Mouse (Mus musculus) T-helper 17 cell (primary cell): ENCODE results near the gene Wipf1.

ENCODE experiments used
- in situ Hi-C, 2 experiments: fragments of 300-600 bp; cut with MboI, MseI; formaldehyde crosslinking; loops; 1 replicate in 1 of 2; 2 replicates in 1 of 2; pipeline ENCODE4 v1.15.1; 2025; ENCODE audit warnings: high pct_unique_total_duplicates in 2 of 2

The Wipf1 gene

DNA sequence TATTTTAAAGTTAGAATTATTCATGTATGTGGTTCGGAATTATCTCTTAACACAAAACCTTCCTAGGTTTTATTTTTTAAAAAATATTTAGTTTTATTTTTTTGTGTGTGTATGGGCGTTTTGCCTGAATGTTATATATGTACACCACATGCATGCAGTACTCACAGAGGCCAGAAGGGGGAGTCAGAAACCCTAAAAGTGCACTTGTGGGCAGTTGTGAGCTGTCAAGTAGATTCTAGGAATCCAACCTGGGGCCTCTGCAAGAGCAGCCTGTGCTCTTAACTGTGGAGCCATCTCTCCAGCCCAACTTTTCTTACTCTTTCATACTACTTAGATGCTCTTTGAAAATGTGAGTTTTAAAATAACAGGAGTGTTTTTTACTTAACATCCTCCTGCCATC, 57.4 kb downstream of the Wipf1 start:
- in situ Hi-C loops, result no loop called here

DNA sequence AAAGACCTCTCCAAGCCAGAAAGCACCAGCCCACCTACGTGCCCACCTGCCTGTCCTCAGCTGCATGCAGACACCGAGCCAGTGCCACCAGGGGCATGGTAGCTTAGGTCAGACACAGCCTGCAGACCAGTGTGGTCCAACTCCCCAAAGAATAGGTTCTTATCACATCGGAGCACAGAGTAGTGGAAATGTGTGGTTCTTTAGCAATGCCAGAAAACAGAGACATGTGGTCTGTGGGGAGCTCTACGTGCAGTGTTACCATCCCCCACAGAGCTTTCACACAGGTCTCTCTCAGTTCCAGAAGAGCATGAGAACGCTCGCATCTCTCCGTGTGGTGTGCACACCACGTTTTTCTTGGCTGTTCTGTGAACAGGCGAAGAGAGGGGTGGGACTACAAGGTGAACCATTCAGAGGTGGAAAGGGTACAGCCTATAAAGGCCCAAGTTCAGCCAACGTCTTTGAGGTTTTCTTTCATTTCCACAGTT, 59.3 kb downstream of the Wipf1 start:
- in situ Hi-C loops, result no loop called here

DNA sequence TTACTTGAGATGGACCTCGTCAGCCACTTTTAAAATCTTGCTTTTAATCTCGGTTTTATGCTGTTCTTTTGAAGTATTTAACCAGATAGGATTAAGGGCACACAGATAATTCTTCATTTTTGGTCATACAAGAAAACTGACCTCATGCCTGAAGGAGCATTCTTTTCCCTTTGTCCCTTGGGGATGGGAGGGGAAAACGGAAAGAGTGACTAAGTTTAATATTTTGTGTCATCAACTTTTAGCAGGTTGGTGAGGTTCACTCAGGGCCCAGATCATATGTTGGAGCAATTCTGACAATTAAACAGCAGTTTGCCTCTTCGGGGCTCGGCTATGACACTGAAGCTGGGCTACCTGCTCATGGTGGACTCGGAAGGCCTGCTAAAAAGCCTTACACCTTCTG, 60.0 kb downstream of the Wipf1 start:
- in situ Hi-C loops, result no loop called here

GRCm38 (mm10) chr2:73468993-73469392, 60.5 kb downstream of the Wipf1 start:
- in situ Hi-C loops, result no loop called here

DNA sequence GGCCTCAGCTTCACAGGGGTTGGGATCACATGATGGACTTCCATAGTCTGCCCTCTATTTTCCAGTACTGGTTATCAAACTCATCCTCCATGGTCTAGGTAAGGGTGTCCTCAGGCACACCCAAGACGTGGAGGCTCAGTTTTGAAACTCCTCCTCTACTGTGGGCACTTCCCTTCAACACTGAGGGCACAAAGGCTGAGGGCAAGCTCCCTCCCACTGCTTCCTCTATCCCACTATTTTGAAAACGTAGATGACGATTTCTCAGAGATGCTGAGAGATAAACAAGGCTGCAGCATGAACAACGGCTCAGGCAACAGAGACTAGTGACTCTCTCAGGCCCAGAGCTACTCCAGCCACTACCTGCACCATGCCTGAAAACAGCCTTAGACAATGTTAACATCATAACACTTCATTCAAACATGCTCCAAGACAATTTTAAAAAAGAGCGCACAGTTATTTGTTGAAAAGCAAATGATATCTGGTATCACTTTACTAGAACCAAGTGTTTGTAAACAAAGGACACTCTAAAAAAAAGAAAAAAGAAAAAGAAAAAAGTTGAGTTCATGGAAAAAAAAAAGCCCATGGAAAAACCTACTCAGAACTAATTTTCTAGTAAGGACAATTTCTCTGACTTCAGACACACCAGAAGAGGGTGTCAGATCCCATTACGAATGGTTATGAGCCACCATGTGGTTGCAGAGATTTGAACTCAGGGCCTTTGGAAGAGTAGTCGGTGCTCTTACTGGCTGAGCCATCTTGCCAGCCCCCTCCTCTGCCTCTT, 62.3 kb downstream of the Wipf1 start:
- in situ Hi-C loops, result no loop called here

DNA sequence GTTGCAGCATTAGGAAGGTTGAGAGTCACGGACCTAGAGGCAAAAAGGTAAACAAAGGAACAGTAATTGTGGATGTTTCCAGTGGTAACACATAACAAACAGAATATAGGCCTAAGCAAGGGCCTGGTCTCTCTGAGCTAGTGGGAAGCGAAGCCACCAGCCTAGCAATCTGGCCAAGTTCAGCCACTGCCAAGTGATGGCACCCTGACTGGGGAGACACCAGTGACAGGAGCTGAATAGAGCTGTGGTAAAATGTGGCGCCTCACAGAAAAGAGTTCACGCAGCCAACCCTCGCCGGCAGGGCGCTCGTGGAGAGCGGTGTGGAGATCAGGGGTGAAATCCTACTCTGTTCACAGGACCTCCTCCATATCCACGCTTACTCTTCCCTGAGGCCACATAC, 63.1 kb downstream of the Wipf1 start:
- in situ Hi-C loops, result no loop called here

GRCm38 (mm10) chr2:73463431-73464194, 65.9 kb downstream of the Wipf1 start:
- in situ Hi-C loops, result no loop called here

DNA sequence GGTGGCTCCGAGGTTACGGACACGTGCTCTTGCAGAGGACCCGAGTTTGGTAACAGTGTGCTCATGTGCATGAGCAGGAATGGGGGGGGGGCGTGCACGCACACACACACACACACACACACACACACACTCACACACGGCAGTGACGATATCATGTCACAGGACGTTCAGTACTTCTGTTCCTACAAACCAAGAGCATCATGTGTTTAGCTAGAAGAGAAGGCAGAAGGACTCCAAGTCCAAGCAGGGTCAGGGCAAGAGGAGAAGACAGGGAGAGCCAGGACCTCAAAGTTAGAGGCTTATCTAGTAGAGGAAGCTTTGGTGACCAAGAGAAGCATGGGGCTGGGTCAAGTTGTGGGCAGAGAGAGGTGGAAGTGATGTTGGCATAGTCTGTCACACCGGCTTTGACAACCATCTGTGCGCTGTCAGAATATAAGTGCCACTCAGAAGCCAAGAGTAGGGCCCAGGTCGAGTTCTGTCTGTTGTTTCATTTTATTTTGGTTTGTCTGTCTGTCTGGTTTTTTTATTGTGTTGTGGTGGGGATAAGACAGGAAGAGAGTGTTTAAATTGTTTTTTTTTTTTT, 66.7 kb downstream of the Wipf1 start:
- in situ Hi-C loops, result no loop called here

DNA sequence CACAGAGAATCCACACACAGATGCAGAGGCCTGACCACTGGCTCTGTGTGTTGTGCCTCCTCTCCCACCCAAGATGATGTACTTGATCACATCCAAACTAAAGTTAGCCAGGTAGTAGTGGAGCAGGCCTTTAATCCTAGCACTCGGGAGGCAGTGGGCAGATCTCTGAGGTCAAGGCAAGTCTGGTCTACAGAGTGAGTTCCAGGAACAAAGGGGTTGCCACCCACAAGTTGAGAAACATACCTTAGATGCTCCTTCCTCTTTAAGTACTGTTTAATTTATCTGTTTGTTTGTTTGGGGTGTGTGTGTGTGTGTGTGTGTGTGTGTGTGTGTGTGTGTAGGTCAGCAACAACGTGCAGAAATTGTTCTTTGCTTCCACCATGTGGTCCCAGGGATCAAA, 67.3 kb downstream of the Wipf1 start:
- in situ Hi-C loops, result no loop called here

GRCm38 (mm10) chr2:73460168-73460567, 69.4 kb downstream of the Wipf1 start:
- in situ Hi-C loops, result no loop called here

- in situ Hi-C loops, result no loop called here
Observed at GRCm38 (mm10) chr2:73459607-73460153, 69.9 kb downstream of the Wipf1 start.

DNA sequence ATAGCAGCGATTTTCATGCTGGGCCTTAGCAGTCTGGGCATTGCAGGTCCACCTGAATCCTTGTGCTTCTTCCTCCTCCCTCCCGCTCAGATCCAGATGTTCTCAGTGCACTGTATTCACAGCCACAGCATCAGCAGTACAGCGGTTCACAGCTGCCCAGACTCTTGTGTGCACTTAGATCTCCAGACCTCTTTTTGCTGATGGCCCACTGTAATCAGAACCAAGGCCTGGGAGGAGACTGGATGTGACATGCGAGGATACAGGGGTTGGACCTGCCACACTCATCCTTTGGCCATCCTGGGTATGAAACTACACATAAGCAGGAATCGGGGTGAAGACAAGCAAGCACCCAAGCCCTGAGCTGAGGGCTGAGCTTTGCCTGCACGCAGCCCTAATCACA, 72.6 kb downstream of the Wipf1 start:
- in situ Hi-C loops, result no loop called here

DNA sequence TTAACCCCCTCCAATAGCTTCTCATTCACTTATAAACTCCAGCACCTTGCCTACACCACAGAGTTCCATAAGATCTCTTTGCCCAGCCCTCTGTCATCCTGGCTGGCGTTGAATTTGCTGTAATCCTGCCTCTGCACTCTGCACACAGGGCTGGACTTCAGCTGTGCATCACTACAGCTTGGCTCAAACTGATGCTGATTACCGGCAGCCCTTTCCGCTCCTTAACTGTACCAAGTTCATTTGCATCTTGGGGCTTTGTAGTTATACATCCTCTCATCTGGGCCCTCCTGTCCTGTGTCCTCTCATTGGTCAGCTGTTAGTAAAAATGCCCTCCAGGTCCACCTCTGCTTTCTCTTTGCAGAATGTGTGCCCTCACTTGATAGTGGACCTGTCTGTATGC, 73.4 kb downstream of the Wipf1 start:
- in situ Hi-C loops, result no loop called here

GRCm38 (mm10) chr2:73455541-73455940, 74.0 kb downstream of the Wipf1 start:
- in situ Hi-C loops, result no loop called here

GRCm38 (mm10) chr2:73454682-73455081, 74.9 kb downstream of the Wipf1 start:
- in situ Hi-C loops, result loop anchor here in 1 of 2 experiments (5.0 kb wide), 1 partner anchor 33 kb away; no protein-coding TSS in a partner anchor

GRCm38 (mm10) chr2:73454186-73454585, 75.3 kb downstream of the Wipf1 start:
- in situ Hi-C loops, result loop anchor here in 1 of 2 experiments (5.0 kb wide), 1 partner anchor 33 kb away; no protein-coding TSS in a partner anchor

- in situ Hi-C loops, result loop anchor here in 1 of 2 experiments (5.0 kb wide), 1 partner anchor 34 kb away; no protein-coding TSS in a partner anchor
Observed at GRCm38 (mm10) chr2:73453717-73454116, 75.8 kb downstream of the Wipf1 start.

- in situ Hi-C loops, result loop anchor here in 1 of 2 experiments (5.0 kb wide), 1 partner anchor 34 kb away; no protein-coding TSS in a partner anchor
Observed at GRCm38 (mm10) chr2:73453085-73453484, 76.4 kb downstream of the Wipf1 start.

DNA sequence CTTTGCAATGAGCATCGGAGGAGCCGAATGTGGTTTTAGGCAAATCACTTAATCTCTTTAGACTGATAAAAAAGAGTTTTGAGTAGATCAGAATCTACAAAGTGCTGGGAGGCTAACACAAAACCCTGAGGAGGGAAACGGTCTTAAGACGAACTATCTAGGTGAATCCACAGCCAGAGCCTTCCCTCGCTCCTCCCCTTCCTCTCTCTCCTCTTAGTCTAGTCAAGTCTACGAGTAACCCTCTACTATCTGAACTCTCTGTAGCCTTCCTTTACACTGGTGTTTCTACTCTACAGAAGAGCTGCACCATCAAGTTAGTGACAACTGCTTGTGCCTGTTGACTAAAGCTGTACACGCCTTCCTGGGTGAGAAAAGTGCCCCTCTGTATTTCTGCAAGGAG, 77.0 kb downstream of the Wipf1 start:
- in situ Hi-C loops, result loop anchor here in 1 of 2 experiments (5.0 kb wide), 1 partner anchor 35 kb away; no protein-coding TSS in a partner anchor

DNA sequence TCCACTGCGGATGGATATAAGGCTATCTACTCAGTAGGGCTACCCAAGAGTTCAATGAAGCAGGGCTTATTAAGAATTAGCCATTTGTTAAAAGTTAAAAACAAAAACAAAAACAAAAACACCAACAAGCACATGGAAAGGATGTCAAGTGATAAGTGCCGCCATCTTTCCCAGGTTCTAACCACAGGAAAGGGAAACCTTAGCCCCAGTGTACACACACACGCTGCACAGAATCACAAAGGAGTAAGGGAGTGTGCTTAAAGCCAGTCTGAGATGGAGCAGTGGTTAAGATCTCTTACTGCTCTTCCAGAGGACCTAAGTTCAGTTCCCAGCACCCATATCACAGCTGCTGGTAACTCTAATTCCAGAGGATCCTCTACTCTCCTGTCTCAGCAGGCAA, 78.0 kb downstream of the Wipf1 start:
- in situ Hi-C loops, result loop anchor here in 1 of 2 experiments (5.0 kb wide), 1 partner anchor 36 kb away; no protein-coding TSS in a partner anchor

- in situ Hi-C loops, result loop anchor here in 1 of 2 experiments (5.0 kb wide), 1 partner anchor 37 kb away; no protein-coding TSS in a partner anchor
Observed at GRCm38 (mm10) chr2:73450172-73450715, 79.3 kb downstream of the Wipf1 start.
